Mouse (Mus musculus): ENCODE measurements around the gene Sae1. TPM values are rescaled to one million over a fixed set of nuclear protein-coding genes. Genes with fewer than 3 reads are reported as not detected.

The Sae1 gene
- polyA plus RNA-seq, 1 experiment, result 59.3 TPM

- H3K4me1 ChIP-seq (ENCODE audit: control insufficient read depth, insufficient read depth, low read length), result peaks cover 28% of the 10 kb centered on the region
- no peak for TF ChIP-seq CTCF (IDR thresholded peaks at IDR 0.05; ENCODE audit: low read depth, low read length)
- peak overlapping the region; percentile 9 for H3K27ac ChIP-seq (ENCODE audit: insufficient read depth, low read depth, low read length)
- no peak overlapping the region for H3K4me3 ChIP-seq (ENCODE audit: insufficient read depth, low read length)
These were observed 116.5 kb downstream of the Sae1 start for GRCm38 (mm10) chr7:16271139-16271538.

Other genes starting within 250 kb of the Sae1 start
- 16.1 and 20.3 TPM in 2 replicates for gene Meis3, start 212.7 kb downstream of the Sae1 start, polyA plus RNA-seq (2012; ENCODE audit: insufficient read depth, insufficient read length, missing spikeins)
- gene Dhx34, start 165.8 kb downstream of the Sae1 start, polyA plus RNA-seq (2012; ENCODE audit: insufficient read depth, insufficient read length, missing spikeins), result 21.3 and 23.1 TPM in 2 replicates
- 18.4 and 18.5 TPM in 2 replicates for gene C5ar2, start 143.7 kb downstream of the Sae1 start, polyA plus RNA-seq (2012; ENCODE audit: insufficient read depth, insufficient read length, missing spikeins)
- 463 and 511 TPM in 2 replicates for gene C5ar1, start 128.3 kb downstream of the Sae1 start, polyA plus RNA-seq (2012; ENCODE audit: insufficient read depth, insufficient read length, missing spikeins)
- 11.7 and 14.0 TPM in 2 replicates for gene Inafm1, start 114.2 kb downstream of the Sae1 start, polyA plus RNA-seq (2012; ENCODE audit: insufficient read depth, insufficient read length, missing spikeins)
- gene Ccdc9, start 101.0 kb downstream of the Sae1 start, polyA plus RNA-seq (2012; ENCODE audit: insufficient read depth, insufficient read length, missing spikeins), result 143 and 146 TPM in 2 replicates
- 26.6 and 27.6 TPM in 2 replicates for gene Bbc3, start 79.4 kb downstream of the Sae1 start, polyA plus RNA-seq (2012; ENCODE audit: insufficient read depth, insufficient read length, missing spikeins)
- gene Zc3h4, start 13.1 kb upstream of the Sae1 start, polyA plus RNA-seq (2012; ENCODE audit: insufficient read depth, insufficient read length, missing spikeins), result 30.4 and 31.9 TPM in 2 replicates
- gene Tmem160, start 65.0 kb upstream of the Sae1 start, polyA plus RNA-seq (2012; ENCODE audit: insufficient read depth, insufficient read length, missing spikeins), result 43.4 and 51.6 TPM in 2 replicates
- gene Npas1, start 89.9 kb upstream of the Sae1 start, polyA plus RNA-seq (2012; ENCODE audit: insufficient read depth, insufficient read length, missing spikeins), result not detected in 2 replicates
- 4.8 and 5.4 TPM in 2 replicates for gene Arhgap35, start 227.2 kb upstream of the Sae1 start, polyA plus RNA-seq (2012; ENCODE audit: insufficient read depth, insufficient read length, missing spikeins)